Mouse (Mus musculus) T-helper 1 cell (primary cell): ENCODE data around the gene Yipf2.
"Not testable (repeated sequence)": the region's sequence is repeated elsewhere in the genome, so short reads cannot be mapped to it uniquely, and the experiment has no call there.

Experiments used
- in situ Hi-C: fragments of 300-600 bp; cut with MboI, MseI; formaldehyde crosslinking; loops from one replicate; pipeline ENCODE4 v1.15.1; 2025; ENCODE audit warnings: high pct_unique_total_duplicates

The Yipf2 gene

DNA sequence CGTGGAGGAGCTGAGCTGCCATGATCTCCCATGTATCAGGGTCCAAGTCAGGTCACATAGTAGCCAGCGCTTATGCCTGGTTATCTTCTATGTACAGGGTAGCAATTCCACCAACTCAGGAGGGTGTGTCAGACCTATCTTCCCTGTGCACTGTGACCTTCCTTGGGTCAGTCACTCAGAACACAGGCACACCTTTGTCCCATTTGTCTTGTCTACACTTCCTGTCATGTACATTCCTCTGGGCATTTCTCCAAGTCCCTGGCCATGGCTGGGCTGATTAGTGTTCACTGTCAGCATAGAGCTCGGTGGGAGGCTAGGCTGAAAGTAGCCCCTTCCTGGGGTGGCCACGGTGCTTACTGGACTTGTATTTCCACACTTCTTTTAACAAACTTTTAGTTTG lies 34.3 kb downstream of the Yipf2 start:
- in situ Hi-C loops = no loop called here

DNA sequence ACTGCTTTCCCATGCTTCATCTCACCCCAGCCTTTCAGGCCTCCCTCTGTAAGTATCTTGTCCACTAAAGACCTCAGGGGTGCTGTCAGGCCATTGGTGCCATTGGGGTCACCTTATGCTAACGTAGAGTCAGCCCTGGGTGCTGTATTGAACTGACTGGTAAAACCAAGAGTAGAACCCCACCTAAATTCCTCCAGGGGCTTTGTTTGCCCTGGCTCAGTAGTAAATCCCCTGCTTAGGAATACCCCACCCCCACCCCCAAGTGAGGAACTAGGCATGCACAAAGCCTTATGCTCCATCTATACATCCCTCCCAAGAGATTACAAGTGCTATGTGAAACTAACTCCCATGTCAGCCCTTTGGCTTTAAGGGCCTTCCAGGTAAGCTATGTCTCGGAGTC lies 35.1 kb downstream of the Yipf2 start:
- in situ Hi-C loops = no loop called here

DNA sequence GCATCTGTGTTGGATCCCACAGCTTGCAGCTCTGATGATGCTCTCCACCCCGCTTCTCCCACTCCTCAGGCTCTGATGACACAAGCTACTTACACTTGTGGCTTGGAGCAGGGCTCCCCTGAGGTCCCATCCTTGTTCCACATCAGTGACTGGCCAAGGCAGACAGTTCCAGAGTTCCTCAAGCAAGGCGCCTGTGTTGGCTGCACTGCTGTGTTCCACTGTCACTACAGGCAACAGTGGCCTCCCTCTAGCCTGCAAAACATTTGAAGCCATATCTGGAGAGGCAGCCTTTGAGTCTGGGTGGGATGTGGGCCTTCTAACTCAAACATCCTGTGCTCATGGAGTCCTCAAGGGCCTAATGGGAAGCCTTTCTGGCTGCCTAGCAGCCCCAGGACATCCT lies 35.6 kb downstream of the Yipf2 start:
- in situ Hi-C loops = no loop called here

DNA sequence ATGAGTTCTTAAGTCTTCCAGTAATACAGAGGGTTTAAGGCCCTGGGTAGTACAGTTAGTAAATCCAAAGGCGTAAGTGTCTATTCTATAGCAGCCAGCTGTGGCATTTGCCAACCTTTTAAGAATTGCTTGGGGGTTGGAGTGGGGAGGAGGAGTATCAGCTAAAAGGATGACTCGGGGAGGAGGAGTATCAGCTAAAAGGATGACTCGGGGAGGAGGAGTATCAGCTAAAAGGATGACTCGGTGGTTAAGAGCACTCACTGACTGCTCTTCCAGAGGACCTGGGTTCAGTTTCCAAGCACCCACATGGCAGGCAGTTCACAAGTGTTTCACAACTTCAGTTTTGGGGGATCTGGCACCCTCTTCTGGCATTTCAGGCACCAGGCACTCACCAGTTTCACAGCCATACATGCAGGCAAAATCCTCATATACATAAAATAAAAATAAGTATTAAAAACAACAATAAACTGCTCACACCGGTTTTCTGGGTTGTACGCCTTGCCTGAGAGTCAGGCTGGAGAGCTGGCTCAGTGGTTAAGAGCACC lies 37.4 kb downstream of the Yipf2 start:
- in situ Hi-C loops = no loop called here

DNA sequence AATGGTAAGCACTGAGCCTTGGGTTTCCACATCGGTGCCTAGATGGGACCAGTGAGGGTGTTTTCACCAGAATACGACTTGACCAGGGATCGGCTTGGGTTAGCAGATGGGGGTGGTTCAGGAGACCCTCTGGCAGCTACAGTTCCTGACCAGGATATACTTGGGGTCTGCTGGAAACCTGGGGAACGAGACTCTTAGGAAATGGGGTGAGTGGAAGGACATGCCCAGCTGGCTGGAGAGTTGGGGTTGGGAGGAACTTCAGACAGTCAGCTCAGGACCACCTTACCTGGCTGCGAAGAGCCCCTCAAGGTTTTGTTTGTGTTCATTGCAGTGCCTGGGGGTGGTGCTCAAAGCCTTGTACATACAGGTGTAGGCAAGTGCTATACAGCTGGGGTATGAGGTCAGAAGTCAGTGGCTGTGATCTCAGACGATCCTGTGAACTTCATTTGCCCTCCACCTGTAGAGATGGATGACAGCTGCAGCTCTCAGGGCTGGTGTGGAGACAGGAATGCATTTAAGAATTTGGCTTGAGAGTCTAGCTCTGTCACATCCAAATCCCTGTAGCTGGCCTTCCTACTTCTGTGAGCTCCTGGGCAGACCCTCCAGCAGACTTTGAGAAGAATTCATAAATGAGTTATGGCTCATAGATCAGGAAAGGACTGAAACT lies 38.9 kb downstream of the Yipf2 start:
- in situ Hi-C loops = no loop called here

DNA sequence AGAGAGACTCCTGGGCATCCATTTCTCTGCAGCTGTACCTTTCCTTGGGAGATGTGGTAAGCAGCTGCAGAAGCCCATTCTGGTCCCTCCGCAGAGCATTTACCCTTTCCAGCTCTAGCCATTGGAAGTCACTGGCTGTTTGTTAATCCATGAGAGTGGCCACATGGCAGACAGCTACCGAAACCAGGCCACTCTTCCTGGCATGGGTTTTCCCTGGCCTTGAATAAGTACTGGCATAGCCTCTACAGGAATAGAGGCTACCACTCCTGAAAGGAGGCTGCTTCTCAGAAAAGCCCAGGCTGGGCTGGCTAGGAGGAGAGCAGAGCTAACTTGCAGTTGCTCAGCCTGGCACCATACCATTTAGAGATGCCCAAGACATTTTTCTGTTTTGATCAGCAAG lies 41.6 kb downstream of the Yipf2 start:
- in situ Hi-C loops = no loop called here

DNA sequence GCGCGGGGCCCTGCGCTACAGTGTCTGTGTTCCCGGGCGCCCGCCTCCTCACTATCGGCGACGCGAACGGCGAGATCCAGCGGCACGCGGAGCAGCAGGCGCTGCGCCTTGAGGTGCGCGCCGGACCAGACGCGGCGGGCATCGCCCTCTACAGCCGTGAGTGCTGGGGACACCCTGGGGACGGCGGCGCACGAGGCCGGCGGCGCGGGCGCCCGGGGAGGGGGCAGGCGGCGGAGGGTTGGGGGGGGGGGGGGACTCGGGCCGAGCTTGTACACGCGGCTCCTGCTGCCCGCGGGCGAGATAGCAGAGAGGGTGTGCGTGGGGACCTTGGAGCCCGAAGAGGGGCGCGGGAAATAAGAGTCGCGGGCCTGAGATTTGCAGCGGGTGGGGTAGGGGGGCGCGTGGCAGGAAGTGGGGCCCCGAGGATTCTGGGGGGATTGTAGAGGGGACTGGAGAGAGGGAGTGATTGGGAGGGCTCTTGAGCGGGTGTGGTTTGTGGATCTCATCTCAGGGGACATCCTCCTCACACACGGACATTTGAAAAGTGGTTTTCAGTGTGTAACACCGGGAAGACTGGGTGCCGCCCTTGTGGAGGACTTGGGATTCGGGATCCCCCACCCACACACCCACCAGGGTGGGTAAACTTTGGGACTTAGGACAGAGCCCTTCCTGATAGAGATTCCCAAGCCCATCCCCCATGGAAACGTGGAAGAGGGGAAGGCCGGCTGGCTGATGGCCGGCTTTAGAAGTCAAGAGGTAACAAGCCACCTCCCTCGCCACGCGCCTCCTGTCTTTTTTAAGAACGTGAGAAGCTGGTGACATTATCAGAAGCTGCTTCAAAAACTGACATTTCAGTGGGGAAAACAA lies 45.3 kb downstream of the Yipf2 start:
- in situ Hi-C loops = no loop called here

DNA sequence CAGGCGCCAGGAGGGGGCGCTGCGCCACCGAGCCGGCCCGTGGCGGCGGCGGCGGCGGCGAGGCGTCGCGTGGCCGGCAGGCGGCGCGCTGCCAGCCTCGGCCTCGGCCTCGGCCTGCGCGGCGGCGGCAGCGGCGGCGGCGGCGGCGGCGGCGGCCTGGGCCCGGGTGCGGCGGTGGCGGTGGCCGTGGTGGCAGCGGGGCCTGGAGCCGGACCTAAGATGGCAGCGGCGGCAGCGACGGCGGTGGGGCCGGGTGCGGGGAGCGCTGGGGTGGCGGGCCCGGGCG lies 45.9 kb downstream of the Yipf2 start, which contains the start of gene Carm1:
Gene Carm1, plus strand, starts transcription at position 106 of the 286 bp plus-strand sequence.
- in situ Hi-C loops = no loop called here

DNA sequence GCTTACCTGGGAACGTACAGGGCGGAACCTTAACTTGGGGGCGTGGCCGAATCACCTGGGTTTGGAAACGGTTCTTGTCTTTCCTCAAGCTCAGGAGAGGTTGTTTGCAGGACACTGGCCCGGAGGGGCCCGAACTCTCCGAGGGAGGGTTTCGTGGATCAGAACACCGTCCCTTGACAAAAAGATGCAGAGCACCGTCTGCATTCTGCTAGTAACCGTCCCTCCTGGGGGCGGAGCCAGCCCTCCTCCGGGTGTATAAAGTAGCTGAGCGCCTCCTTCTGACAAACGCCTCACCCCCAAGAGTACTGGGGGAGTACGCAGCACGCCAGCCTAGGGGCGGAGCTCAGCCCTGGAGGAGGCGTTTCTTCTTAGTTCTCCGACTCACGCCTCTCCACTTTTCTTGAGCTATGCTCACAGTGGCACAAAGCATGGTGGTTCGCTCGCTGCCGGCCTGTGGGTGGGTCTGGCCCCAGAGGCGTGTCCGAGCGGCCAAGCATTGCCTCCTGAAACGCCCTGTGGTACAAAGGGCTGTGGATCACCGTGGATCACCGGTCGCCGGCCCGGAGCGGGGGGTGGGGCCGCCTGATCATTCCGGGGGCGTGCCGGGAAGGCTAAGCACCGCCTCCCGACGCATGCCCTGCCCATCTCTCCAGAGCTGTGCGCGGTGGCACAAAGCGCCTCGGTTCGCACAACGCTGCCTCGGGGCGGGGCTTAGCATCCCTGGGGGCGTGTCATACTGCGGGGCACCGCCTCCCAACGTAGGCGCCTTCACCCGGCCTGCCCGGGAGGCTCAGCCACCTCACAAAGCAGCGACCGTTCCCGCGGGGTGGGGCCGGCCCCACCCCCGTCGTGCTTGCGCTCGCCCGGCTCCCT lies 46.5 kb downstream of the Yipf2 start:
- in situ Hi-C loops = no loop called here

DNA sequence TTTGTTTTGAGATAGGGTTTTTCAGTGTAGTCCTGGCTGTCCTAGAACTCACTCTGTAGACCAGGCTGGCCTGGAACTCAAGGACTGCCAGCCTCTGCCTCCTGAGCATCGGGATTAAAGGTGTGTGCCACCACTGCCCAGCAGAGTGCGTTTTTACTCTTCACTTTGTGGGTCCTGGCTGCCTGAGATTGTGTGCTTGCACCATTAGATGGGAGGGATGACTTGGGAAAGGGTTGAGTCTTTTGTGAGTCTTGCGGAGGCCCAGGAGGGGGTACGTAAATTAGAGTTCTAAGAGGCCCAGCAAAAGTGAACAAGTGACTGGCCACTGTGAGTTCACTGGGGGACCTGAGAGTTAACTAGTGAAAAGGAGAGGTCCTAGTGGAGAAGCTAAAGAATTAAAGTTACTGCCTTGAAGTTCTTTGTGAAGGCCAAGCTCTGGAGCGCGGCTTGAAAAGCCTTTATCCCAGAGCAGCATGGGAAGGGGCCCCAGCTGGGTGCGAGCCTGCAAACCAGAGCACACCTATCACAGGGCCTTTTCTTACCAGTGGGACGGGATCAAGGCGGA lies 47.2 kb downstream of the Yipf2 start:
- in situ Hi-C loops = no loop called here

DNA sequence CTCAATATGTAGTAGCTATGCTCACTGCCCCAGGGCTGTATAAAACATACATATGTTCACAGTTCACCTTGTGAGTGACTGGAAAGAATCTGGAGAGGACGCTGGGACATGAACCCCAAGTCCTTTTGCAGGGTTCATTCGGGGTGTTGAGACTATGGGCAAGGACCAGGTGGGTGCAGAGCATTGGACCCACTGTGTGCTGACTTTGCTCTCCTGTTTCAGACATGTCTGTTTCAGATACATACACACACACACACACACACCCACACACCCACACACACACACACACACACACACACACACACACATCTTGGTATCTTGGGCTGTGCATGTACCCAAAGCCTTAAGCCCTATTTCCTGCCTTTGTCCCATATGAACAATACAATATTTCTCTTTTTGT lies 50.6 kb downstream of the Yipf2 start:
- in situ Hi-C loops = not testable (repeated sequence)

DNA sequence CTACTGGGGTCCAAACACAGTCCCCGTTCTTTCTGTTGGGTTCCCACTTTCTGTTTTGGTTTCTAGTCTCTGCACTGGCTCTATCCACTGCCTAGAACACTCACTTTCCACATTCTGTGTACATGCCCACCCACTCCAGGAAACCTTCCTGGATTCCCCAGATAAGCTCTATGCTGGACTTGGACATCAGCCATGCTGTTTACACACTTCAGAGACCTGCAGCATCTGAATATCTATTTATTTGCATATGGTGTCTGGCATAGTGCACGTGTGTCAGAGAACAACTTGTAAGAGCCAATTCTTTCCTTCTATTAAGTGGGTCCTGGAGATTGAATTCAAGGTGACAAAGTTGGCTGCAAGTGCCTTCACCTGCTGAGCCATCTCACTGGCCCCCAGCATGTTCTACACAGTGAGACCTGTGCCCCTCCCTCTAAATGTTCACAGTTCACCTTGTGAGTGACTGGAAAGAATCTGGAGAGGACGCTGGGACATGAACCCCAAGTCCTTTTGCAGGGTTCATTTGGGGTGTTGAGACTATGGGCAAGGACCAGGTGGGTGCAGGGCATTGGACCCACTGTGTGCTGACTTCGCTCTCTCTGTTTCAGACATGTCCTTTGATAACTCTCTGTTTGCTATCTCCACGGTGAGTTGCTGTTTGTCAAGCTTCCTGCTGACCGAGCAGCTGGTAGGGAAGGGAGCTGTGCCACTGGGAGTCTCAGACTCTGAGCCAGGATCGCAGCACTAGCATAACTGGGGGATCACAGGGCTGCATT lies 52.5 kb downstream of the Yipf2 start:
- in situ Hi-C loops = loop anchor here (5.0 kb wide), 1 partner anchor 83 kb away; no protein-coding TSS in a partner anchor
